Mouse (Mus musculus): Measurements from ENCODE around the gene Cldn24. TPM values are rescaled to one million over a fixed set of nuclear protein-coding genes. Genes with fewer than 3 reads are reported as not detected.

Cldn24 gene
- not detected in 2 replicates for polyA plus RNA-seq (2014; fragmentation: Nextera tagmentation; extraction: Ambion mirVana)

DNA sequence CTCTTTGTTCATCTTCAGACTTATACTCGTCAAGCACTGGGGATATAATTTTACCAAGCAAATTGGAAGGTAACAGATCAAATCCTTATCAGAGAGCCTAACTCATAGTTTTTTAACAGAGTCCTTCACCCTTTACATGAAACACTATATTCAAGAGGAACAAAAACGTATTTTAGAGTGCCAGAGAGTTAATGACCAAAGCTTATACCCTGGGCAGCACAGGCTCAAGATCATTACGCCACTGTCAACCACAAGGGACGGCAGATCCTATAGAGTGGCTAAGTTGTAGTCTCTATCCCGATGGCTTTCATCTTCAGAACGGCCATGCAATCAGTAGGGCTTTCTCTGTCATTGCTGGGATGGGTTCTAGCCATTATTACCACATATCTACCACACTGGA lies at the start of gene Cldn24:
Gene Cldn24 (plus strand): TSS at position 301 of the 400 bp plus-strand sequence.
- Histone ChIP-seq H3K36me3 (ENCODE audit: control insufficient read depth, insufficient read depth, low read length) (0 out of 2 replicates have a peak, but pooled peaks cover under 1% of the 10 kb centered on the region), H3K27me3 (ENCODE audit: control insufficient read depth, insufficient read depth, low read length) (no peaks in the 10 kb centered on the region), H3K27ac (ENCODE audit: low read length) (no peak within 1 kb of the TSS), H3K9ac (replicated peaks; ENCODE audit: low read depth, low read length) (no peak within 1 kb of the TSS), H3K4me3 (ENCODE audit: low read depth, low read length) (no peak within 1 kb of the TSS), H3K4me1 (ENCODE audit: control insufficient read depth, insufficient read depth, low read length) (no peaks in the 10 kb centered on the region), H3K4me2 (replicated peaks; ENCODE audit: low read depth, low read length) (no peak within 1 kb of the TSS), H3K9me3 (ENCODE audit: control insufficient read depth, low read depth, low read length) (no peaks in the 10 kb centered on the region)
- 88% methylated on average over 6 of the region's 6 CpGs for WGBS
- ATAC-seq (ENCODE audit: insufficient number of reproducible peaks, insufficient read depth, low FRiP score, low read depth), result no peak

GRCm38 (mm10) chr8:47772986-47773385 lies 49.0 kb upstream of the Cldn24 start:
- Histone ChIP-seq H3K9me3 (ENCODE audit: control insufficient read depth, low read depth, low read length) (no peaks in the 10 kb centered on the region), H3K9ac (replicated peaks; ENCODE audit: low read depth, low read length) (no peak overlapping the region), H3K4me2 (replicated peaks; ENCODE audit: low read depth, low read length) (no peak overlapping the region), H3K27ac (ENCODE audit: low read length) (no peak overlapping the region), H3K4me3 (ENCODE audit: low read depth, low read length) (no peak overlapping the region), H3K4me1 (ENCODE audit: control insufficient read depth, insufficient read depth, low read length) (no peaks in the 10 kb centered on the region), H3K27me3 (ENCODE audit: control insufficient read depth, insufficient read depth, low read length) (no peaks in the 10 kb centered on the region), H3K36me3 (ENCODE audit: control insufficient read depth, insufficient read depth, low read length) (no peaks in the 10 kb centered on the region)
- 77% methylated on average over 5 of the region's 5 CpGs for WGBS
- ATAC-seq (ENCODE audit: insufficient number of reproducible peaks, insufficient read depth, low FRiP score, low read depth), result no peak

DNA sequence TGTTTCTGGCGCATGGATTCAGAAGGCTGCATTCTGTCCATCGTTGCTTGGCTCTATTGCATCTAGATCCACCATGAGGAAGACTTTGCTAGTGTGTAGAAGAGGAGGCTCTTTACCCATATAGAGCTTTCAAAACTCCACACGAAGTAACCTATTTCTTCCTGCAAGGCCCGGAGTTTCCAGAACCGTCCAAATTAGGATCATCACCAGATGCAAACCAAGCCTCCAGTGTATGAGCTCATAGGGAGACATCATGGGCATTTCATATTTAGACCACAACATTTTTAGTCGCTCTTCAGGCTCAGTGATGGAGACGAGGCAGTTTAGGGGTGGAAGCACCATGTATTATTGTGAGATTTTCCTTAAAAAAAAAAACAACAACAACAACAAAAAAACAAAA lies 44.5 kb upstream of the Cldn24 start:
- Histone ChIP-seq H3K9ac (replicated peaks; ENCODE audit: low read depth, low read length) (no peak overlapping the region), H3K9me3 (ENCODE audit: control insufficient read depth, low read depth, low read length) (no peaks in the 10 kb centered on the region), H3K4me1 (ENCODE audit: control insufficient read depth, insufficient read depth, low read length) (no peaks in the 10 kb centered on the region), H3K36me3 (ENCODE audit: control insufficient read depth, insufficient read depth, low read length) (no peaks in the 10 kb centered on the region), H3K27ac (ENCODE audit: low read length) (no peak overlapping the region), H3K27me3 (ENCODE audit: control insufficient read depth, insufficient read depth, low read length) (no peaks in the 10 kb centered on the region), H3K4me2 (replicated peaks; ENCODE audit: low read depth, low read length) (no peak overlapping the region), H3K4me3 (ENCODE audit: low read depth, low read length) (no peak overlapping the region)
- 86% methylated on average over 7 of the region's 7 CpGs for WGBS
- no peak for ATAC-seq (ENCODE audit: insufficient number of reproducible peaks, insufficient read depth, low FRiP score, low read depth)

DNA sequence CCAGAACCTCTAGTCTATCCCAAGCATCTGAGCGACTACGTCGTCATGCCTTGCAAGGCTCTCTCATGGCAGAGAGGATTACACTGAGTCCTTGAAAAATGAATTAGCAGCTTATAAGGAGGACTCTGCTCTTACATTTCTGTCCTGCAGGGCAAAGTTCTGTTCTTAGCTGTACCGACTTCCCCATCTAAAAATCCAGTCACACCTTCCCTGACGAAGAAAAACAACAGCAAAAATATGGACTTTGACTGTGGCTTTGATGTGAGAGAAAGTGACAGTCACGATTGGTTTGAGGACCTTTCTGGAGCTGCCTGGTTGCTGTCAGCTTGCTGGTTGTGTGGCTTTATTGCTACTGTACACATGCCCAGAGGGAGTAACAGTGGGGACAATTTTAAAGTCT lies 42.4 kb upstream of the Cldn24 start:
- 74% methylated on average over 6 of the region's 6 CpGs for WGBS

DNA sequence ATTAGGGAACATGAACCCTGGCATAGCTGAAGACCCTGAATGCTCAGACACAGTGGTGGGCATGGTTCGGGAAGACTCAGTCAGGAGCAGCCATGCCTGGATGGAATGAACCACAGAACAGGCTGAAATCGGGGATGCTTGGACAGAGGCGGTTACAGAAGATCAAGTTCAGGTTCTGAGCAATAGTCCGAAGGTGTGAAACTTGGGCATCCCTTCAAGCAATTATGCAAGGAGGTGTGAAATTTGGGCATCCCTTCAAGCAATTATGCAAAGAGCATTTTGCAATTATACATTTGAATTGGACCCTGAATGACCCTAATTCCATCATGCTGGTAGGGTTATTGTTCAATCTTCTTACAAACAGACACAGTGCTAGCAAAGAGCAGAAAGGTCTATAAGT lies 40.1 kb upstream of the Cldn24 start:
- no peak for ATAC-seq (ENCODE audit: insufficient number of reproducible peaks, insufficient read depth, low FRiP score, low read depth)
- H3K4me2 ChIP-seq (replicated peaks; ENCODE audit: low read depth, low read length), result no peak overlapping the region
- H3K9me3 ChIP-seq (ENCODE audit: control insufficient read depth, low read depth, low read length), result no peaks in the 10 kb centered on the region
- no peak overlapping the region for H3K4me3 ChIP-seq (ENCODE audit: low read depth, low read length)
- H3K27me3 ChIP-seq (ENCODE audit: control insufficient read depth, insufficient read depth, low read length), result no peaks in the 10 kb centered on the region
- H3K36me3 ChIP-seq (ENCODE audit: control insufficient read depth, insufficient read depth, low read length), result no peaks in the 10 kb centered on the region
- no peak overlapping the region for H3K27ac ChIP-seq (ENCODE audit: low read length)
- WGBS, result 90% methylated on average over 4 of the region's 4 CpGs
- no peak overlapping the region for H3K9ac ChIP-seq (replicated peaks; ENCODE audit: low read depth, low read length)
- H3K4me1 ChIP-seq (ENCODE audit: control insufficient read depth, insufficient read depth, low read length), result no peaks in the 10 kb centered on the region

More for the DNA sequence above, 42.4 kb upstream of the Cldn24 start:
- H3K27ac ChIP-seq (ENCODE audit: low read length), result no peak overlapping the region
- H3K4me2 ChIP-seq (replicated peaks; ENCODE audit: low read depth, low read length), result no peak overlapping the region
- H3K9ac ChIP-seq (replicated peaks; ENCODE audit: low read depth, low read length), result no peak overlapping the region
- no peak for ATAC-seq (ENCODE audit: insufficient number of reproducible peaks, insufficient read depth, low FRiP score, low read depth)
- no peaks in the 10 kb centered on the region for H3K36me3 ChIP-seq (ENCODE audit: control insufficient read depth, insufficient read depth, low read length)
- H3K4me1 ChIP-seq (ENCODE audit: control insufficient read depth, insufficient read depth, low read length), result no peaks in the 10 kb centered on the region
- H3K9me3 ChIP-seq (ENCODE audit: control insufficient read depth, low read depth, low read length), result no peaks in the 10 kb centered on the region
- no peaks in the 10 kb centered on the region for H3K27me3 ChIP-seq (ENCODE audit: control insufficient read depth, insufficient read depth, low read length)
- H3K4me3 ChIP-seq (ENCODE audit: low read depth, low read length), result no peak overlapping the region

DNA sequence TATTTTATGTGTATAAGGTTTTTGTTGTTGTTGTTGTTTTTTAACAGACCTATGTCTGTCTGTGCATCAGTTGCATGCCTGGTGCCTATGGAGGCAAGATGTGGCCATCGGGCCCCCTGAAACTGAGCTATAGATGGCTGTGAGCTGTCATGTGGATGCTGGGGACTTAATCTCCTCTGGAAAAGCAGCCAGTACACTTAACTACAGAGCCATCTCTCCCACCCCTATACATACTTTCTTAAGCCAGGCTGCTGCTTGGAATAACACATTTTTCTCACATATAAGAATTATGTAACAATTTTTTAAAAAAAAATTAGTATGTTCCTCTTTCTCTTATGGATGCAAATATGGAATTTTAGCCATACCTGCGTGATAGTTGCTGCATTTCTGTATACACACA lies 38.4 kb upstream of the Cldn24 start:
- 96% methylated on average over 2 of the region's 2 CpGs for WGBS
- Histone ChIP-seq H3K4me3 (ENCODE audit: low read depth, low read length) (no peak overlapping the region), H3K27ac (ENCODE audit: low read length) (no peak overlapping the region), H3K9ac (replicated peaks; ENCODE audit: low read depth, low read length) (no peak overlapping the region), H3K9me3 (ENCODE audit: control insufficient read depth, low read depth, low read length) (no peaks in the 10 kb centered on the region), H3K36me3 (ENCODE audit: control insufficient read depth, insufficient read depth, low read length) (no peaks in the 10 kb centered on the region), H3K27me3 (ENCODE audit: control insufficient read depth, insufficient read depth, low read length) (no peaks in the 10 kb centered on the region), H3K4me2 (replicated peaks; ENCODE audit: low read depth, low read length) (no peak overlapping the region), H3K4me1 (ENCODE audit: control insufficient read depth, insufficient read depth, low read length) (no peaks in the 10 kb centered on the region)
- ATAC-seq (ENCODE audit: insufficient number of reproducible peaks, insufficient read depth, low FRiP score, low read depth), result no peak

DNA sequence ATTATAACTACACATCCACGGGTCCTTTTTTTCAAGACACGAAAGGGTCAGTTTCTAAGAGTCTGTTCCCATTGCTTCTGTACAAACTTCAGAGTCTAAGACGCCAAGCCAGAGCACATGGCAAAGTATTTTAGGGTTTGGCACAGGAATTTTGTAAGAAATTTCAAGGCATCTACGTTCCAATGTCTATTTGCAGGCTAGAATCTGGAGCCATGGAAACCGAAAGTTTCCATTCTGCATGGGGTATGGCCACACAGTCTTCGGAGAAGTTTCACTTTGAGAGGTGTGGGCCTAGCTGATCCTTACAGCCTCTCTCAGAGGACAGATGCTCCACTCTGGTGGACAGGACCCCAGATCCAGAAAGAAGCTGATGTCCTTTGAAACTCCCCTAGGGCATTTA lies 38.0 kb upstream of the Cldn24 start:
- Histone ChIP-seq H3K27ac (ENCODE audit: low read length) (no peak overlapping the region), H3K4me1 (ENCODE audit: control insufficient read depth, insufficient read depth, low read length) (no peaks in the 10 kb centered on the region), H3K9ac (replicated peaks; ENCODE audit: low read depth, low read length) (no peak overlapping the region), H3K4me2 (replicated peaks; ENCODE audit: low read depth, low read length) (no peak overlapping the region), H3K36me3 (ENCODE audit: control insufficient read depth, insufficient read depth, low read length) (no peaks in the 10 kb centered on the region), H3K27me3 (ENCODE audit: control insufficient read depth, insufficient read depth, low read length) (no peaks in the 10 kb centered on the region), H3K9me3 (ENCODE audit: control insufficient read depth, low read depth, low read length) (no peaks in the 10 kb centered on the region), H3K4me3 (ENCODE audit: low read depth, low read length) (no peak overlapping the region)
- 93% methylated on average over 6 of the region's 6 CpGs for WGBS
- no peak for ATAC-seq (ENCODE audit: insufficient number of reproducible peaks, insufficient read depth, low FRiP score, low read depth)

DNA sequence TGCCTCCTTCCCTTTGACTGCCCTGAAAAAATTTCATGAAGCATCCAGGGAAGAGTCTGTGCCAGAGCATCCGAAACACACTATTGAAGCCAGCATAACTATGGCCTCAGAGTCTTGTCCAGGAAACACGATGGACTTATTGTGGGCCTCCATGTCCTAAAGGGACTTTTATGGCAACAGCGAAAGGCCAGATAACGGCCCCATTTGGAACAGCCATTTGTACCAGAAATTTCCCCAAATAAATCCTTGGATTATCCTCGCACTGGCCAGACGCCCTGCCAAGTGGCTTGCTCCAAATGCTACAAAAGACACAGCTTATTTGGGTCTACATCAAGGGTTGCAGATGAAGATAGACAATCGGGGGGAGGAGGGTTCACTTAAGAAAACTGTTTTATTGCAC lies 37.5 kb upstream of the Cldn24 start:
- WGBS, result 86% methylated on average over 7 of the region's 7 CpGs
- Histone ChIP-seq H3K9me3 (ENCODE audit: control insufficient read depth, low read depth, low read length) (no peaks in the 10 kb centered on the region), H3K4me2 (replicated peaks; ENCODE audit: low read depth, low read length) (no peak overlapping the region), H3K9ac (replicated peaks; ENCODE audit: low read depth, low read length) (no peak overlapping the region), H3K27me3 (ENCODE audit: control insufficient read depth, insufficient read depth, low read length) (no peaks in the 10 kb centered on the region), H3K4me1 (ENCODE audit: control insufficient read depth, insufficient read depth, low read length) (no peaks in the 10 kb centered on the region), H3K27ac (ENCODE audit: low read length) (no peak overlapping the region), H3K4me3 (ENCODE audit: low read depth, low read length) (no peak overlapping the region), H3K36me3 (ENCODE audit: control insufficient read depth, insufficient read depth, low read length) (no peaks in the 10 kb centered on the region)
- ATAC-seq (ENCODE audit: insufficient number of reproducible peaks, insufficient read depth, low FRiP score, low read depth), result no peak

- 90% methylated on average over 15 of the region's 15 CpGs for WGBS
- ATAC-seq (ENCODE audit: insufficient number of reproducible peaks, insufficient read depth, low FRiP score, low read depth), result no peak
Observed at GRCm38 (mm10) chr8:47786323-47786722, 35.6 kb upstream of the Cldn24 start.

More at GRCm38 (mm10) chr8:47786323-47786722, 35.6 kb upstream of the Cldn24 start:
- Histone ChIP-seq H3K4me3 (ENCODE audit: low read depth, low read length) (no peak overlapping the region), H3K36me3 (ENCODE audit: control insufficient read depth, insufficient read depth, low read length) (no peaks in the 10 kb centered on the region), H3K4me2 (replicated peaks; ENCODE audit: low read depth, low read length) (no peak overlapping the region), H3K27me3 (ENCODE audit: control insufficient read depth, insufficient read depth, low read length) (no peaks in the 10 kb centered on the region), H3K9ac (replicated peaks; ENCODE audit: low read depth, low read length) (no peak overlapping the region), H3K4me1 (ENCODE audit: control insufficient read depth, insufficient read depth, low read length) (no peaks in the 10 kb centered on the region), H3K9me3 (ENCODE audit: control insufficient read depth, low read depth, low read length) (no peaks in the 10 kb centered on the region), H3K27ac (ENCODE audit: low read length) (no peak overlapping the region)
